Mouse (Mus musculus): Measurements from ENCODE around the gene Med23.

- no peak for TF ChIP-seq CTCF (IDR thresholded peaks at IDR 0.05; ENCODE audit: low read depth)
- TF ChIP-seq EP300 (IDR thresholded peaks at IDR 0.05; ENCODE audit: low read depth): no peak
Measured at GRCm38 (mm10) chr10:24835702-24836342, 34.0 kb upstream of the Med23 start.
